Mouse (Mus musculus): ENCODE measurements around the gene Csmd2.

DNA sequence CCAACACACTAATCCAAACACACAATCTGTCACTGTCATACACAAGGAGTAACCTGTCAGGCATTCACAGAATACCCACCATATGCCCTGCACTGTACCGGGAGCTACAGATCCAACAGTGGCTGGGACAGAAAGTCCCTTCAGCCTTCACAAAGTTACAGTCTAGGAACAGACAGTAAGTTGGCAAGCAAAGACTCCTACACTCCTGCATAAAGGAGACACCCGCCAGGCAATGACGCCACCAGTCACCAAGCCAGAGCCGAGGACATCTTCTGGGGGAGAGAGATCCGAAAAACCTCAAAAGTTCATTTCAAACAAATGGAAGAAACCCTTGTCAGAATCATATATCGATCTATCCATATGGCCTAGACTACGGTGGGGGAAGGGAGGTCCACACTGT lies 618.9 kb downstream of the Csmd2 start:
- TF ChIP-seq ZC3H11A (IDR thresholded peaks at IDR 0.05; ENCODE audit: borderline replicate concordance, low read depth, low read length), result no peak
- TF ChIP-seq CHD2 (IDR thresholded peaks at IDR 0.05; ENCODE audit: low read depth, low read length), result no peak
- TF ChIP-seq ZNF384 (IDR thresholded peaks at IDR 0.05; ENCODE audit: low read depth, low read length), result no peak
